Comparison of ENCODE assay signal across 30 mouse cellular contexts in genomic region chr3:21485454-21485853, GRCm38 (mm10).
"Had no signal": no experiment of that assay in that cellular context is flagged by ENCODE, and none has a peak within 500 bp of the region (broad histone marks: within the 10 kb centered on the region; RNA-seq: fewer than 3 reads in every experiment).

No protein-coding gene starts in this region.

- H3K27ac ChIP-seq: limb, embryonic 10.5 days; limb, embryonic 12.5 days; limb, embryonic 13.5 days; limb, embryonic 15.5 days; liver, embryonic 12.5 days; liver, embryonic 13.5 days; liver, embryonic 14.5 days; liver, embryonic 15.5 days; lung, embryonic 15.5 days; macrophage; midbrain, embryonic 10.5 days; midbrain, embryonic 12.5 days; midbrain, embryonic 13.5 days; midbrain, embryonic 15.5 days; neural tube, embryonic 12.5 days had no signal

- DNase-seq: left cerebral cortex, postnatal 4 days; liver; liver, embryonic 13.5 days; liver, postnatal 0 days; lung, adult 18-20 months; lung, adult 2 months; lung, embryonic 14.5 days; lung, postnatal 10 days; lung, postnatal 14 days; lung, postnatal 36 days; lung, postnatal 4 days; midbrain, embryonic 14.5 days had no signal

- H3K4me3 ChIP-seq: limb, embryonic 10.5 days; limb, embryonic 12.5 days; limb, embryonic 13.5 days; limb, embryonic 15.5 days; liver, embryonic 12.5 days; liver, embryonic 13.5 days; liver, embryonic 15.5 days; lung, embryonic 15.5 days; megakaryocyte, embryonic 14.5 days; midbrain, embryonic 10.5 days; midbrain, embryonic 12.5 days; midbrain, embryonic 13.5 days; midbrain, embryonic 15.5 days; myocyte; neural tube, embryonic 12.5 days had no signal

- ATAC-seq: liver, embryonic 12.5 days; liver, postnatal 0 days; lung, postnatal 0 days; midbrain, embryonic 13.5 days; midbrain, embryonic 15.5 days; midbrain, embryonic 16.5 days had no signal

- H3K27me3 ChIP-seq: limb, embryonic 12.5 days; limb, embryonic 13.5 days; limb, embryonic 15.5 days; liver, embryonic 12.5 days; liver, embryonic 13.5 days; liver, embryonic 15.5 days; lung, embryonic 15.5 days; megakaryocyte, embryonic 14.5 days; midbrain, embryonic 12.5 days; midbrain, embryonic 13.5 days; midbrain, embryonic 15.5 days; neural tube, embryonic 12.5 days had no signal
